Mouse (Mus musculus): Measurements from ENCODE around the gene Sdha.

DNA sequence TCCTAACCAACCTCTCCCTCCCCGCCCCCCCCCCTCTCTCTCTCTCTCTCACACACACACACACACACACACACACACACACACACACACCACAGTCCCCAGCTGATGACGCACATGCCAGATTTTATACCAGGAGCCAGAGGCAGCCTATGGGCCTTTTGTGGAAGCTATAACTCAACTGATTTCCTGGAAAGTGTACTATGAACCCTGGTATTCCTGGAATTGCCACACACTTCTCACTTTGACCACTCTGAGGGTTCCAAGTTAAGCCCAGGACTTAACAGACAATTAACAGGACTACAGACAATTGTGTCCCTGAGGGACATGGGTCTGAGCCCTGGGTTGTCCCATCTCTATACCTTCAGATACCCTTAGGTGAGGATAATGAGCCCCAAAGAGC, 67.8 kb downstream of the Sdha start:
- TF ChIP-seq USF1 (IDR thresholded peaks at IDR 0.05; ENCODE audit: low read depth) (no peak), MYOD1 (IDR thresholded peaks at IDR 0.05; ENCODE audit: control insufficient read depth in 1 of 3, insufficient read length in 2 of 3, low read depth in 2 of 3) (no peak)
